Mouse (Mus musculus): ENCODE measurements around the gene Gm49403. TPM values are rescaled to one million over a fixed set of nuclear protein-coding genes. Genes with fewer than 3 reads are reported as not detected.
"Not testable (repeated sequence)": the region's sequence is repeated elsewhere in the genome, so short reads cannot be mapped to it uniquely, and the experiment has no call there.

The Gm49403 gene
- not detected for polyA plus RNA-seq (2017; shearing (Covaris generic))

- no peak for ATAC-seq
Measured at GRCm38 (mm10) chr19:8883616-8884015, at the start of gene Gm49403, which contains the start of gene Lbhd1. Gm49403 (plus strand) TSS chr19:8883930. Lbhd1 (plus strand) TSS chr19:8883732.

- not testable (repeated sequence) for ATAC-seq
Measured at GRCm38 (mm10) chr19:8836327-8836726, 47.4 kb upstream of the Gm49403 start.

- peak; percentile 75 for ATAC-seq
Measured at GRCm38 (mm10) chr19:8837251-8837791, 46.4 kb upstream of the Gm49403 start, which contains the start of gene Bscl2. Bscl2 (plus strand) TSS chr19:8837467.

- ATAC-seq = peak; percentile 2
Measured at GRCm38 (mm10) chr19:8838041-8838730, 45.5 kb upstream of the Gm49403 start.

GRCm38 (mm10) chr19:8839103-8839907, 44.4 kb upstream of the Gm49403 start, which contains the start of gene Gng3:
Gng3 (minus strand) TSS chr19:8839194.
- ATAC-seq = no peak

- ATAC-seq = peak; percentile 35
Measured at GRCm38 (mm10) chr19:8839908-8840791, 43.6 kb upstream of the Gm49403 start.

GRCm38 (mm10) chr19:8841012-8841411, 42.7 kb upstream of the Gm49403 start:
- ATAC-seq = no peak

- ATAC-seq = no peak
Measured at GRCm38 (mm10) chr19:8842961-8843360, 40.8 kb upstream of the Gm49403 start.

- no peak for ATAC-seq
Measured at GRCm38 (mm10) chr19:8844371-8845129, 39.2 kb upstream of the Gm49403 start.

- ATAC-seq = no peak
Measured at GRCm38 (mm10) chr19:8848356-8848755, 35.4 kb upstream of the Gm49403 start.

GRCm38 (mm10) chr19:8850402-8850901, 33.3 kb upstream of the Gm49403 start, which contains the start of gene Lrrn4cl:
Lrrn4cl (plus strand) TSS chr19:8850768.
- no peak for ATAC-seq

GRCm38 (mm10) chr19:8851639-8852038, 32.1 kb upstream of the Gm49403 start:
- no peak for ATAC-seq

GRCm38 (mm10) chr19:8852236-8852928, 31.3 kb upstream of the Gm49403 start:
- ATAC-seq = no peak

- no peak for ATAC-seq
Measured at GRCm38 (mm10) chr19:8853117-8853516, 30.6 kb upstream of the Gm49403 start.

GRCm38 (mm10) chr19:8857689-8858088, 26.0 kb upstream of the Gm49403 start:
- no peak for ATAC-seq

- ATAC-seq = no peak
Measured at GRCm38 (mm10) chr19:8859018-8859417, 24.7 kb upstream of the Gm49403 start.

GRCm38 (mm10) chr19:8864265-8864664, 19.5 kb upstream of the Gm49403 start:
- no peak for ATAC-seq

GRCm38 (mm10) chr19:8870381-8870780, 13.3 kb upstream of the Gm49403 start:
- not testable (repeated sequence) for ATAC-seq

GRCm38 (mm10) chr19:8870838-8871237, 12.9 kb upstream of the Gm49403 start:
- ATAC-seq = no peak
